In genomic region chr12:84764756-84765155, GRCm38 (mm10) we compare ENCODE assay signal across 12 mouse cellular contexts.
"Had no signal": no experiment of that assay in that cellular context is flagged by ENCODE, and none has a peak within 500 bp of the region (broad histone marks: within the 10 kb centered on the region; RNA-seq: fewer than 3 reads in every experiment).

No protein-coding gene starts in this region.

- H3K9ac ChIP-seq: kidney, embryonic 15.5 days; liver, embryonic 13.5 days; liver, postnatal 0 days; lung, embryonic 15.5 days; neural tube, embryonic 12.5 days had no signal

- H3K4me3 ChIP-seq: kidney, embryonic 15.5 days; left cerebral cortex, adult 2 months; limb, embryonic 10.5 days; liver, embryonic 13.5 days; lung, embryonic 15.5 days; midbrain, embryonic 10.5 days; neural tube, embryonic 12.5 days had no signal

- H3K9me3 ChIP-seq: kidney, embryonic 15.5 days; limb, embryonic 10.5 days; liver, embryonic 13.5 days; lung, embryonic 15.5 days; midbrain, embryonic 10.5 days; neural tube, embryonic 12.5 days had no signal

- H3K27me3 ChIP-seq: kidney, embryonic 15.5 days; liver, embryonic 13.5 days; lung, embryonic 15.5 days; neural tube, embryonic 12.5 days had no signal

- ATAC-seq: liver, postnatal 0 days had no signal

- H3K4me2 ChIP-seq: kidney, embryonic 15.5 days; liver, embryonic 13.5 days; lung, embryonic 15.5 days; neural tube, embryonic 12.5 days had no signal

- H3K4me1 ChIP-seq: neural tube, embryonic 12.5 days had no signal

- DNase-seq: kidney, postnatal 14 days; liver, embryonic 13.5 days; liver, postnatal 0 days; midbrain, embryonic 14.5 days; thymus, postnatal 25 days had no signal

- H3K27ac ChIP-seq: kidney, embryonic 15.5 days; left cerebral cortex, adult 2 months; limb, embryonic 10.5 days; liver, embryonic 13.5 days; lung, embryonic 15.5 days; midbrain, embryonic 10.5 days; neural tube, embryonic 12.5 days; stomach, postnatal 0 days had no signal
